Mouse (Mus musculus) heart, adult 2 months (tissue): ENCODE measurements around the gene Gpc1.

Experiments
- CTCF ChIP-seq: fragments of 200-600 bp; IDR thresholded peaks from 2 replicates; pipeline ENCODE4 v1.8.1; 2022; ENCODE audit warnings: antibody characterized with exemption, mild to moderate bottlenecking, moderate library complexity
- EP300 ChIP-seq: fragments of 200-500 bp; IDR thresholded peaks from 2 replicates; pipeline ENCODE4 v1.6.1; 2011; ENCODE audit warnings: low read depth, low read length, control low read depth; ENCODE audit not compliant: insufficient read depth

- TF ChIP-seq CTCF (no peak), EP300 (no peak)
These were observed 29.1 kb upstream of the Gpc1 start for GRCm38 (mm10) chr1:92802362-92802761.
